Mouse (Mus musculus) bone marrow macrophage, adult 2 months (primary cell): ENCODE results near the gene Senp1.

Experiments used
- CTCF ChIP-seq: IDR thresholded peaks from 2 replicates; pipeline ENCODE4 v1.5.1; 2012; ENCODE audit warnings: low read depth, mild to moderate bottlenecking, low read length, moderate library complexity
- POLR2A ChIP-seq: IDR thresholded peaks from 2 replicates; pipeline ENCODE4 v1.6.1; 2012; ENCODE audit warnings: mild to moderate bottlenecking, low read depth, low read length, borderline replicate concordance

- TF ChIP-seq POLR2A (no peak), CTCF (no peak)
These were observed 71.7 kb downstream of the Senp1 start for GRCm38 (mm10) chr15:98021886-98022285.
